Mouse (Mus musculus) liver, embryonic 14.5 days (tissue): Measurements from ENCODE around the gene Olr1.
"Not testable (repeated sequence)": the region's sequence is repeated elsewhere in the genome, so short reads cannot be mapped to it uniquely, and the experiment has no call there.

Experiments used
- CTCF ChIP-seq: IDR thresholded peaks from 2 replicates; pipeline ENCODE4 v1.5.1; 2016; ENCODE audit warnings: antibody characterized with exemption, low read depth, control low read depth
- EP300 ChIP-seq: IDR thresholded peaks from 2 replicates; pipeline ENCODE4 v1.6.1; 2016; ENCODE audit warnings: antibody characterized with exemption, low read depth

DNA sequence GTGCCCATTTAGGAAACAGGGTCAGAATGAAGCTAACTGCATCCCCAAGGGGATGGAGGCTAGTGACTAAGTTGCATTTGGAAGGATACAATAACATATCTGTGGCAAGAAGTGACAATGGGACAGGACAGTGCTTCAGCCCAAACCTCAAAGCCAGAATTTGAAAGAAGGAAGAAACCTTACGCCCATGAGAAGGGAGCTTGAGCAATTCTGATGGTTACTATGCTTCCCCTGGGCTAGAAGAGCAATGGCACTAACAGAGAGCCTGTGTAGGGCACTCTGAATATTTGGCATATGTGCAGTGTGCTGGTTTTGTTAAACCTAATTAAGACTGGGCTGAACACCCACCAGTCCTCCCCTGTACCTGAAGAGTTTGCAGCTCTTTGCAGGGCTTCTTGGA is 7.4 kb downstream of the Olr1 start:
- TF ChIP-seq CTCF, EP300: not testable (repeated sequence)
